Mouse (Mus musculus): ENCODE results near the gene Mical3.

DNA sequence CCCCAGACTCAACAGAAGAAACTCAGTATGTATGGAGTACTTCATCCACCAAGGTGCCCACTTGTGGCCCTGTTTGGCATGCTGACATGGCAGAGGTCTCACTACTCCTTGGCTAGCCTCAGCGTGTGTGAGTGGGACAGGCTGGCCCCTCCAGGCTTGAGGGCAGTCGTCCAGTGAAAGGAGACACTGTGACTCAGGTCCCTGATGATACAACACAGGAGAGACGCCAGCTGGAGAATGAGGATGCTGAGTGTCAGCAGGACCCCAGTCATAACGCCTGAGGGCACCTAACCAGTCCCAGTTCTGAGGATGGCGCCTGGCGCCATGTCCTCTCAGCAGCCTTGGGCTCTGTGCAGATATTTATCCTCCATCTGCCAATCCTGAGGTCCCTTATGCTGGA, 134.2 kb downstream of the Mical3 start:
- TF ChIP-seq CTCF (IDR thresholded peaks at IDR 0.05; ENCODE audit: borderline replicate concordance, insufficient read depth, low read length) (no peak), POLR2A (IDR thresholded peaks at IDR 0.05; ENCODE audit: low read depth, low read length) (no peak)
